Mouse (Mus musculus) testis, adult 2 months (tissue): ENCODE results near the gene Foxs1. TPM values are rescaled to one million over a fixed set of nuclear protein-coding genes. Genes with fewer than 3 reads are reported as not detected.

Experiments
- H3K27ac ChIP-seq: fragments of 200-500 bp; 2 replicates; pipeline ENCODE4 v1.5.1; 2012; ENCODE audit warnings: low read depth, low read length; ENCODE audit not compliant: control insufficient read depth, insufficient read depth
- H3K27me3 ChIP-seq: fragments of 200-500 bp; 2 replicates; pipeline ENCODE4 v1.6.1; 2012; ENCODE audit warnings: mild to moderate bottlenecking, low read length, moderate library complexity; ENCODE audit not compliant: control insufficient read depth, insufficient read depth
- H3K36me3 ChIP-seq: fragments of 200-500 bp; 2 replicates; pipeline ENCODE4 v1.6.1; 2012; ENCODE audit warnings: mild to moderate bottlenecking, low read length; ENCODE audit not compliant: control insufficient read depth, insufficient read depth
- H3K4me1 ChIP-seq: fragments of 200-500 bp; 2 replicates; pipeline ENCODE4 v1.6.1; 2012; ENCODE audit warnings: low read length; ENCODE audit not compliant: control insufficient read depth, insufficient read depth
- H3K4me3 ChIP-seq: fragments of 200-500 bp; 2 replicates; pipeline ENCODE4 v1.5.1; 2012; ENCODE audit warnings: low read depth, mild to moderate bottlenecking, low read length, moderate library complexity, mixed read lengths; ENCODE audit not compliant: control insufficient read depth
- CTCF ChIP-seq: fragments of 200-500 bp; IDR thresholded peaks from 2 replicates; pipeline ENCODE4 v1.5.1; 2012; ENCODE audit warnings: low read depth, mild to moderate bottlenecking, inconsistent platforms, low read length, moderate library complexity; ENCODE audit not compliant: control insufficient read depth, insufficient read depth, insufficient replicate concordance
- POLR2A ChIP-seq: fragments of 200-500 bp; IDR thresholded peaks from 2 replicates; pipeline ENCODE4 v1.6.1; 2012; ENCODE audit warnings: low read depth, mild to moderate bottlenecking, inconsistent platforms, low read length, moderate library complexity; ENCODE audit not compliant: control insufficient read depth
- polyA plus RNA-seq: library from polyadenylated mRNA; depleted of rRNA; stranded (reverse); fragments of >200 nt; gene quantifications from 2 replicates; pipeline ENCODE4 v1.2.3, GENCODE M21; 2012; rRNA removed

The Foxs1 gene
- polyA plus RNA-seq, 1 experiment, result 4.3 TPM

GRCm38 (mm10) chr2:152901296-152901695, 31.7 kb downstream of the Foxs1 start:
- Histone ChIP-seq H3K4me1 (no peaks in the 10 kb centered on the region; the same call in 1 of the 2 replicates), H3K4me3 (no peak overlapping the region), H3K36me3 (no peaks in the 10 kb centered on the region), H3K27me3 (no peaks in the 10 kb centered on the region), H3K27ac (no peak overlapping the region)
- TF ChIP-seq CTCF (no peak), POLR2A (no peak)

- no peaks in the 10 kb centered on the region; the same call in 1 of the 2 replicates for H3K36me3 ChIP-seq
- H3K4me3 ChIP-seq, result no peak overlapping the region
- H3K27me3 ChIP-seq, result no peaks in the 10 kb centered on the region
- H3K4me1 ChIP-seq, result no peaks in the 10 kb centered on the region; the same call in 1 of the 2 replicates
- TF ChIP-seq POLR2A (no peak), CTCF (no peak)
- H3K27ac ChIP-seq, result no peak overlapping the region
These were observed 34.0 kb downstream of the Foxs1 start for GRCm38 (mm10) chr2:152899011-152899410.

- Histone ChIP-seq H3K36me3 (no peaks in the 10 kb centered on the region; the same call in none of the 2 replicates), H3K4me3 (no peak overlapping the region), H3K27ac (no peak overlapping the region), H3K4me1 (no peaks in the 10 kb centered on the region; the same call in 1 of the 2 replicates), H3K27me3 (no peaks in the 10 kb centered on the region)
- TF ChIP-seq POLR2A (no peak), CTCF (no peak)
These were observed 36.1 kb downstream of the Foxs1 start for GRCm38 (mm10) chr2:152896926-152897325.

- no peaks in the 10 kb centered on the region for H3K27me3 ChIP-seq
- H3K27ac ChIP-seq, result no peak overlapping the region
- TF ChIP-seq CTCF (no peak), POLR2A (no peak)
- no peaks in the 10 kb centered on the region for H3K4me1 ChIP-seq
- no peak overlapping the region for H3K4me3 ChIP-seq
- peaks cover 2% of the 10 kb centered on the region for H3K36me3 ChIP-seq
These were observed 37.2 kb downstream of the Foxs1 start for GRCm38 (mm10) chr2:152895834-152896233.

GRCm38 (mm10) chr2:152888774-152889173, 44.2 kb downstream of the Foxs1 start:
- no peak overlapping the region for H3K27ac ChIP-seq
- no peaks in the 10 kb centered on the region for H3K4me1 ChIP-seq
- no peaks in the 10 kb centered on the region for H3K27me3 ChIP-seq
- TF ChIP-seq POLR2A (no peak), CTCF (no peak)
- no peak overlapping the region for H3K4me3 ChIP-seq
- H3K36me3 ChIP-seq, result peaks cover 2% of the 10 kb centered on the region

GRCm38 (mm10) chr2:152887230-152887629, 45.8 kb downstream of the Foxs1 start:
- no peaks in the 10 kb centered on the region for H3K27me3 ChIP-seq
- H3K4me3 ChIP-seq, result no peak overlapping the region
- TF ChIP-seq POLR2A, result no peak
- TF ChIP-seq CTCF, result no peak
- no peak overlapping the region for H3K27ac ChIP-seq
- peaks cover 4% of the 10 kb centered on the region; the same call in 1 of the 2 replicates for H3K36me3 ChIP-seq
- H3K4me1 ChIP-seq, result no peaks in the 10 kb centered on the region

- Histone ChIP-seq H3K4me1 (no peaks in the 10 kb centered on the region), H3K36me3 (peaks cover 3% of the 10 kb centered on the region), H3K4me3 (no peak overlapping the region), H3K27me3 (no peaks in the 10 kb centered on the region), H3K27ac (no peak overlapping the region)
- no peak for TF ChIP-seq POLR2A
- no peak for TF ChIP-seq CTCF
These were observed 48.8 kb downstream of the Foxs1 start for GRCm38 (mm10) chr2:152884101-152884645.

Other genes with a start within 250 kb of the Foxs1 start
- gene Mcts2, start 246.2 kb downstream of the Foxs1 start, polyA plus RNA-seq, result 41.8 and 43.6 TPM in 2 replicates
- 5.5 and 12.8 TPM in 2 replicates for gene Id1, start 197.0 kb downstream of the Foxs1 start, polyA plus RNA-seq
- gene Cox4i2, start 179.0 kb downstream of the Foxs1 start, polyA plus RNA-seq, result 0.32 and 0.85 TPM in 2 replicates
- 74.9 and 80.8 TPM in 2 replicates for gene Bcl2l1, start 101.5 kb downstream of the Foxs1 start, polyA plus RNA-seq
- gene Tpx2, start 85.2 kb downstream of the Foxs1 start, polyA plus RNA-seq, result 8.2 and 9.0 TPM in 2 replicates
- gene Mylk2, start 21.9 kb downstream of the Foxs1 start, polyA plus RNA-seq, result 0.04 TPM in 1 of 2 replicates, not detected in the other
- 151 and 166 TPM in 2 replicates for gene Dusp15, start 18.5 kb upstream of the Foxs1 start, polyA plus RNA-seq
- 203 and 218 TPM in 2 replicates for gene Ttll9, start 29.3 kb upstream of the Foxs1 start, polyA plus RNA-seq
- gene Pdrg1, start 82.2 kb upstream of the Foxs1 start, polyA plus RNA-seq, result 20.7 and 22.0 TPM in 2 replicates
- 1.1 and 1.2 TPM in 2 replicates for gene Xkr7, start 98.6 kb upstream of the Foxs1 start, polyA plus RNA-seq
- gene Ccm2l, start 132.7 kb upstream of the Foxs1 start, polyA plus RNA-seq, result 1.3 and 1.4 TPM in 2 replicates
- gene Hck, start 175.3 kb upstream of the Foxs1 start, polyA plus RNA-seq, result 0.17 and 0.37 TPM in 2 replicates
- gene Tm9sf4, start 228.1 kb upstream of the Foxs1 start, polyA plus RNA-seq, result 52.5 and 52.7 TPM in 2 replicates